Mouse (Mus musculus): ENCODE data around the gene Ebp. TPM values are rescaled to one million over a fixed set of nuclear protein-coding genes. Genes with fewer than 3 reads are reported as not detected.

Ebp gene
- polyA plus RNA-seq (2015; fragmentation: Nextera tagmentation; extraction: Ambion mirVana) = 25.2 and 29.1 TPM in 2 replicates

- Histone ChIP-seq H3K9ac (peak within 1 kb of the TSS; percentile 64), H3K27me3 (no peaks in the 10 kb centered on the region), H3K4me3 (peak within 1 kb of the TSS; percentile 53), H3K36me3 (no peaks in the 10 kb centered on the region), H3K27ac (no peak within 1 kb of the TSS), H3K4me1 (0 out of 2 replicates have a peak, but pooled peaks cover 4% of the 10 kb centered on the region), H3K4me2 (replicated peaks) (peak within 1 kb of the TSS; percentile 65), H3K9me3 (no peaks in the 10 kb centered on the region)
- no peak for ATAC-seq (ENCODE audit: low FRiP score, low read depth)
- 24% methylated on average over 10 of the region's 10 CpGs for WGBS
Measured at GRCm38 (mm10) chrX:8193419-8193723, at the start of gene Ebp. Gene Ebp, minus strand, starts transcription at chrX:8193512.

GRCm38 (mm10) chrX:8238804-8239395 lies 45.6 kb upstream of the Ebp start:
- no peaks in the 10 kb centered on the region for H3K9me3 ChIP-seq
- WGBS = 75% methylated on average over 13 of the region's 13 CpGs
- H3K9ac ChIP-seq = no peak overlapping the region
- no peak overlapping the region for H3K27ac ChIP-seq
- ATAC-seq (ENCODE audit: low FRiP score, low read depth) = no peak
- H3K36me3 ChIP-seq = peaks cover 20% of the 10 kb centered on the region
- no peak overlapping the region for H3K4me3 ChIP-seq
- H3K4me1 ChIP-seq = no peaks in the 10 kb centered on the region
- no peak overlapping the region for H3K4me2 ChIP-seq (replicated peaks)
- no peaks in the 10 kb centered on the region for H3K27me3 ChIP-seq

- Histone ChIP-seq H3K4me1 (no peaks in the 10 kb centered on the region), H3K27ac (no peak overlapping the region), H3K9me3 (no peaks in the 10 kb centered on the region), H3K36me3 (peaks cover 9% of the 10 kb centered on the region), H3K4me3 (no peak overlapping the region), H3K4me2 (replicated peaks) (no peak overlapping the region), H3K9ac (no peak overlapping the region), H3K27me3 (no peaks in the 10 kb centered on the region)
- no peak for ATAC-seq (ENCODE audit: low FRiP score, low read depth)
- 59% methylated on average over 2 of the region's 2 CpGs for WGBS
Measured at GRCm38 (mm10) chrX:8236704-8237103, 43.4 kb upstream of the Ebp start.

- Histone ChIP-seq H3K4me3 (no peak overlapping the region), H3K9ac (no peak overlapping the region), H3K4me1 (no peaks in the 10 kb centered on the region), H3K27ac (no peak overlapping the region), H3K9me3 (no peaks in the 10 kb centered on the region), H3K4me2 (replicated peaks) (no peak overlapping the region), H3K27me3 (no peaks in the 10 kb centered on the region), H3K36me3 (no peaks in the 10 kb centered on the region)
- no peak for ATAC-seq (ENCODE audit: low FRiP score, low read depth)
- WGBS = 84% methylated on average over 3 of the region's 3 CpGs
Measured at GRCm38 (mm10) chrX:8233602-8234001, 40.3 kb upstream of the Ebp start.

- Histone ChIP-seq H3K27me3 (no peaks in the 10 kb centered on the region), H3K36me3 (no peaks in the 10 kb centered on the region), H3K9me3 (no peaks in the 10 kb centered on the region), H3K4me1 (no peaks in the 10 kb centered on the region), H3K4me3 (no peak overlapping the region), H3K9ac (no peak overlapping the region), H3K4me2 (replicated peaks) (no peak overlapping the region), H3K27ac (no peak overlapping the region)
- WGBS = 78% methylated on average over 4 of the region's 4 CpGs
- no peak for ATAC-seq (ENCODE audit: low FRiP score, low read depth)
Measured at GRCm38 (mm10) chrX:8230272-8230671, 37.0 kb upstream of the Ebp start.

- no peaks in the 10 kb centered on the region for H3K36me3 ChIP-seq
- no peaks in the 10 kb centered on the region for H3K4me1 ChIP-seq
- H3K27ac ChIP-seq = no peak overlapping the region
- no peak overlapping the region for H3K4me3 ChIP-seq
- no peaks in the 10 kb centered on the region for H3K27me3 ChIP-seq
- H3K4me2 ChIP-seq (replicated peaks) = no peak overlapping the region
- H3K9me3 ChIP-seq = no peaks in the 10 kb centered on the region
- 89% methylated on average over 7 of the region's 7 CpGs for WGBS
- H3K9ac ChIP-seq = no peak overlapping the region
- no peak for ATAC-seq (ENCODE audit: low FRiP score, low read depth)
Measured at GRCm38 (mm10) chrX:8223473-8223872, 30.2 kb upstream of the Ebp start.

GRCm38 (mm10) chrX:8222678-8223421 lies 29.5 kb upstream of the Ebp start:
- no peaks in the 10 kb centered on the region for H3K9me3 ChIP-seq
- WGBS = 63% methylated on average over 7 of the region's 7 CpGs
- H3K4me3 ChIP-seq = no peak overlapping the region
- no peak for ATAC-seq (ENCODE audit: low FRiP score, low read depth)
- H3K36me3 ChIP-seq = no peaks in the 10 kb centered on the region
- no peak overlapping the region for H3K9ac ChIP-seq
- H3K4me1 ChIP-seq = no peaks in the 10 kb centered on the region
- no peak overlapping the region for H3K27ac ChIP-seq
- H3K27me3 ChIP-seq = no peaks in the 10 kb centered on the region
- H3K4me2 ChIP-seq (replicated peaks) = no peak overlapping the region

GRCm38 (mm10) chrX:8222296-8222677 lies 29.0 kb upstream of the Ebp start:
- 71% methylated on average over 3 of the region's 3 CpGs for WGBS
- H3K4me1 ChIP-seq = no peaks in the 10 kb centered on the region
- H3K27me3 ChIP-seq = no peaks in the 10 kb centered on the region
- H3K36me3 ChIP-seq = no peaks in the 10 kb centered on the region
- no peak for ATAC-seq (ENCODE audit: low FRiP score, low read depth)
- H3K4me2 ChIP-seq (replicated peaks) = no peak overlapping the region
- H3K27ac ChIP-seq = no peak overlapping the region
- no peak overlapping the region for H3K4me3 ChIP-seq
- no peak overlapping the region for H3K9ac ChIP-seq
- no peaks in the 10 kb centered on the region; the same call in 1 of the 2 replicates for H3K9me3 ChIP-seq

GRCm38 (mm10) chrX:8219651-8220050 lies 26.3 kb upstream of the Ebp start:
- H3K9me3 ChIP-seq = no peaks in the 10 kb centered on the region; the same call in 1 of the 2 replicates
- no peak overlapping the region for H3K4me2 ChIP-seq (replicated peaks)

GRCm38 (mm10) chrX:8218114-8218513 lies 24.8 kb upstream of the Ebp start:
- H3K9ac ChIP-seq = no peak overlapping the region
- no peak for ATAC-seq (ENCODE audit: low FRiP score, low read depth)
- H3K27ac ChIP-seq = no peak overlapping the region
- H3K4me3 ChIP-seq = no peak overlapping the region
- no peaks in the 10 kb centered on the region; the same call in 1 of the 2 replicates for H3K9me3 ChIP-seq
- no peak overlapping the region for H3K4me2 ChIP-seq (replicated peaks)
- no peaks in the 10 kb centered on the region for H3K4me1 ChIP-seq
- 67% methylated on average over 2 of the region's 2 CpGs for WGBS
- H3K36me3 ChIP-seq = no peaks in the 10 kb centered on the region
- no peaks in the 10 kb centered on the region for H3K27me3 ChIP-seq

More at GRCm38 (mm10) chrX:8219651-8220050, 26.3 kb upstream of the Ebp start:
- ATAC-seq (ENCODE audit: low FRiP score, low read depth) = no peak
- H3K27me3 ChIP-seq = no peaks in the 10 kb centered on the region
- H3K36me3 ChIP-seq = no peaks in the 10 kb centered on the region
- H3K4me1 ChIP-seq = no peaks in the 10 kb centered on the region
- H3K9ac ChIP-seq = no peak overlapping the region
- no peak overlapping the region for H3K4me3 ChIP-seq
- no peak overlapping the region for H3K27ac ChIP-seq
- WGBS = 26% methylated on average over 8 of the region's 8 CpGs

GRCm38 (mm10) chrX:8217383-8217782 lies 24.1 kb upstream of the Ebp start:
- Histone ChIP-seq H3K9ac (no peak overlapping the region), H3K9me3 (no peaks in the 10 kb centered on the region; the same call in 1 of the 2 replicates), H3K4me1 (no peaks in the 10 kb centered on the region), H3K36me3 (no peaks in the 10 kb centered on the region), H3K27ac (no peak overlapping the region), H3K4me2 (replicated peaks) (no peak overlapping the region), H3K27me3 (no peaks in the 10 kb centered on the region), H3K4me3 (no peak overlapping the region)
- no peak for ATAC-seq (ENCODE audit: low FRiP score, low read depth)
- 41% methylated on average over 6 of the region's 6 CpGs for WGBS

- no peak for ATAC-seq (ENCODE audit: low FRiP score, low read depth)
- H3K36me3 ChIP-seq = no peaks in the 10 kb centered on the region
- H3K4me3 ChIP-seq = no peak overlapping the region
- H3K9ac ChIP-seq = no peak overlapping the region
- no peaks in the 10 kb centered on the region for H3K9me3 ChIP-seq
- no peak overlapping the region for H3K27ac ChIP-seq
- H3K4me2 ChIP-seq (replicated peaks) = no peak overlapping the region
- H3K27me3 ChIP-seq = no peaks in the 10 kb centered on the region
- H3K4me1 ChIP-seq = no peaks in the 10 kb centered on the region
- 77% methylated on average over 7 of the region's 7 CpGs for WGBS
Measured at GRCm38 (mm10) chrX:8211490-8212207, 18.3 kb upstream of the Ebp start.

Measured in limb, embryonic 13.5 days (tissue).